Mouse (Mus musculus) intestine, embryonic 14.5 days (tissue): Measurements from ENCODE around the gene Pim1. TPM values are rescaled to one million over a fixed set of nuclear protein-coding genes. Genes with fewer than 3 reads are reported as not detected.
"Not testable (repeated sequence)": the region's sequence is repeated elsewhere in the genome, so short reads cannot be mapped to it uniquely, and the experiment has no call there.

Experiments
- ATAC-seq: fragments of 200-750 bp; cut with Nextera tagmentation; replicated peaks from 2 replicates; pipeline ENCODE4 v1.8.0; 2017; ENCODE audit warnings: low read depth, moderate number of reproducible peaks, moderate TSS enrichment, moderate library complexity; ENCODE audit not compliant: low FRiP score, low TSS enrichment
- DNase-seq: peaks from one replicate; pipeline ENCODE4 v3.0.0-alpha.2; 2018; ENCODE audit warnings: low spot score
- H3K27ac ChIP-seq: fragments of 300-500 bp; sonication (generic); 2 replicates; pipeline ENCODE4 v1.5.1; 2014; ENCODE audit warnings: low read depth, mild to moderate bottlenecking, control low read depth
- H3K27me3 ChIP-seq: fragments of 300-500 bp; sonication (generic); replicated peaks from 2 replicates; pipeline ENCODE4 v1.6.1; 2014; ENCODE audit warnings: low read length, control low read depth; ENCODE audit not compliant: control insufficient read depth, insufficient read depth
- H3K36me3 ChIP-seq: fragments of 300-500 bp; sonication (generic); 2 replicates; pipeline ENCODE4 v1.6.1; 2014; ENCODE audit warnings: low read length, control low read depth; ENCODE audit not compliant: control insufficient read depth, insufficient read depth
- H3K4me1 ChIP-seq: fragments of 300-500 bp; sonication (generic); replicated peaks from 2 replicates; pipeline ENCODE4 v1.6.1; 2014; ENCODE audit warnings: low read length, control low read depth, mixed read lengths; ENCODE audit not compliant: control insufficient read depth, insufficient read depth
- H3K4me2 ChIP-seq: fragments of 300-500 bp; sonication (generic); 2 replicates; pipeline ENCODE4 v1.6.1; 2014; ENCODE audit warnings: low read length
- H3K4me3 ChIP-seq: fragments of 300-500 bp; sonication (generic); 2 replicates; pipeline ENCODE4 v1.5.1; 2014; ENCODE audit warnings: low read depth, low read length, control low read depth, mixed read lengths
- H3K9ac ChIP-seq: fragments of 300-500 bp; sonication (generic); 2 replicates; pipeline ENCODE4 v1.6.1; 2014; ENCODE audit warnings: mild to moderate bottlenecking, low read length
- H3K9me3 ChIP-seq: fragments of 300-500 bp; sonication (generic); 2 replicates; pipeline ENCODE4 v1.6.1; 2016; ENCODE audit warnings: low read length, control low read depth; ENCODE audit not compliant: control insufficient read depth
- WGBS: fragments of 180-500 bp; shearing (Covaris S2); extraction: QIAGEN DNeasy Blood & Tissue Kit; methylation state at CpG from one replicate; pipeline ENCODE4 v1.1.7; 2014; 5-methylcytosine and 5-hydroxymethylcytosine counted together
- polyA plus RNA-seq: library from polyadenylated mRNA; unstranded; fragments of >200 nt; fragmentation: Nextera tagmentation; extraction: Ambion mirVana; gene quantifications from 2 replicates; pipeline ENCODE4 v1.2.1, GENCODE M21; 2014

Pim1 gene
- polyA plus RNA-seq, 1 experiment from 2014 or later, result 13.6 TPM

DNA sequence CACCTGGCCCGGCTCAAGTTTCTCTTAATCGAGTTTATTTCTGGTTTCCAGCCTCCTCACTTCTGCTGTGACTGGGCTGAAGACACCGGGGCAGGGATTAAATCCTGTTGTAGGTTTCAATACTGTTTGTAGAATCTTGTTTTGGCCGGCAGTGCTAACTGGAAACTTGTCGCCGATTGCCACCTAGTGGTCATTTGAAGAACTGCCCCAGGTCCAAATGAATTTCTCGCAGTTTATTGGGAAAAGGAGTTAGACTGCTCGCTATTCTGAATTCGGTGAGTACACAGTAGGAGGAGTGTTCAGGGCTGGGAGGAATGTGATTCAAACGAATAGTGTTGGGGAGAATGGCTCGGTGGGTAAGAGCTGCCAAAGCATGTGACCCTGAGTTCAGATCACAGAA is 23.9 kb downstream of the Pim1 start:
- WGBS, result 2% methylated on average over 11 of the region's 11 CpGs
- no peaks in the 10 kb centered on the region for H3K36me3 ChIP-seq
- DNase-seq, result peak; percentile 92
- H3K4me2 ChIP-seq, result peak overlapping the region; percentile 13; the same call in 1 of the 2 replicates
- H3K4me1 ChIP-seq, result no peaks in the 10 kb centered on the region
- ATAC-seq, result peak; percentile 57; the same call in 1 of the 2 replicates
- H3K27me3 ChIP-seq, result no peaks in the 10 kb centered on the region
- H3K9ac ChIP-seq, result no peak overlapping the region
- H3K27ac ChIP-seq, result no peak overlapping the region
- H3K9me3 ChIP-seq, result no peaks in the 10 kb centered on the region
- H3K4me3 ChIP-seq, result no peak overlapping the region

DNA sequence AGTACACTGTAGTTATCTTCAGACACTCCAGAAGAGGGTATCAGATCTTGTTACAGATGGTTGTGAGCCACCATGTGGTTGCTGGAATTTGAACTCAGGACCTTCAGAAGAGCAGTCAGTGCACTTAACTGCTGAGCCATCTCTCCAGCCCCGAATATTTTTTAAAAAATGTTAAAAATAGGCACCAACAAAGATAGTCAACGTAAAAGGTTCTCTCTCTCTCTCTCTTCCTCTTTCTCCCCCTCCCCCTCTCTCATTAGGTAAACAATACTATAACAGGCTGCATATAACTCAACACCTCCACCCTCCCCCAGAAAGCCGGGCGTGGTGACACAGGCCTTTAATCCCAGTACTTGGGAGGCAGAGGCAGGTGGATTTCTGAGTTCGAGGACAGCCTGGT is 28.1 kb downstream of the Pim1 start:
- H3K4me1 ChIP-seq, ATAC-seq, H3K36me3 ChIP-seq, H3K9ac ChIP-seq, H3K4me3 ChIP-seq, H3K27me3 ChIP-seq, H3K4me2 ChIP-seq, H3K27ac ChIP-seq, DNase-seq, H3K9me3 ChIP-seq: not testable (repeated sequence)
- WGBS, result 92% methylated on average over 5 of the region's 5 CpGs

GRCm38 (mm10) chr17:29519731-29520130 is 29.2 kb downstream of the Pim1 start:
- 0 out of 2 replicates have a peak, but pooled peaks have one; percentile 27 for ATAC-seq
- Histone ChIP-seq H3K4me3 (no peak overlapping the region), H3K36me3 (no peaks in the 10 kb centered on the region), H3K9me3 (no peaks in the 10 kb centered on the region), H3K4me1 (no peaks in the 10 kb centered on the region), H3K27ac (no peak overlapping the region), H3K4me2 (no peak overlapping the region), H3K27me3 (no peaks in the 10 kb centered on the region), H3K9ac (no peak overlapping the region)
- 71% methylated on average over 8 of the region's 8 CpGs for WGBS
- DNase-seq, result no peak

GRCm38 (mm10) chr17:29525613-29526012 is 35.1 kb downstream of the Pim1 start:
- WGBS, result 81% methylated on average over 2 of the region's 2 CpGs
- Histone ChIP-seq H3K4me2 (no peak overlapping the region), H3K4me1 (no peaks in the 10 kb centered on the region), H3K27ac (no peak overlapping the region), H3K27me3 (no peaks in the 10 kb centered on the region), H3K4me3 (no peak overlapping the region), H3K9ac (no peak overlapping the region), H3K9me3 (peaks cover 7% of the 10 kb centered on the region; the same call in 1 of the 2 replicates), H3K36me3 (no peaks in the 10 kb centered on the region)
- no peak for DNase-seq
- no peak for ATAC-seq

- whole genome bisulfite sequencing, result 77% methylated on average over 8 of the region's 8 CpGs
- no peak overlapping the region for H3K9ac ChIP-seq
- H3K27me3 ChIP-seq, result no peaks in the 10 kb centered on the region
- DNase-seq (no peak), ATAC-seq (no peak)
- H3K9me3 ChIP-seq, result peaks cover 7% of the 10 kb centered on the region; the same call in 1 of the 2 replicates
- no peak overlapping the region for H3K4me2 ChIP-seq
- no peaks in the 10 kb centered on the region for H3K4me1 ChIP-seq
- H3K27ac ChIP-seq, result no peak overlapping the region
- H3K36me3 ChIP-seq, result no peaks in the 10 kb centered on the region
- H3K4me3 ChIP-seq, result no peak overlapping the region
Measured at GRCm38 (mm10) chr17:29528568-29529187, 38.1 kb downstream of the Pim1 start.

DNA sequence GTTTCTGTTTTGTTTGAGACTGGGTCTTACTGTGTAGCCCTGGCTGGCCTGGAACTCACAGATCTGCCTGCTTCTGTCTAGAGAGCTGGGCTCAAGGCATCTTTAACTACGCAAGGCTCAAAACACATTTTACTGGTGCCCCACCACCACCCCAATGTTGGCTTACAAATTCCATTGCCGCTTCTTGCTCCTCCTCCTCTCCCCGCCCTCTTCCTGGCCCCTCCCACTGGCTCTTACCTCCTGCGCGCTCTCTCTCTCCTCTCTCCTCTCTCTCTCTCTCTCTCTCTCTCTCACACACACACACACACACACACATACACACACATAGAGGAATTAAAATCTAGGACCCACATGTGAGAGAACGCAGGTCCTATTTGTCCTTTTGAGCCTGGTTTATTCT is 40.0 kb downstream of the Pim1 start:
- WGBS, result 66% methylated on average over 6 of the region's 6 CpGs
- no peaks in the 10 kb centered on the region for H3K36me3 ChIP-seq
- peaks cover 7% of the 10 kb centered on the region; the same call in 1 of the 2 replicates for H3K9me3 ChIP-seq
- no peak overlapping the region for H3K27ac ChIP-seq
- no peaks in the 10 kb centered on the region for H3K4me1 ChIP-seq
- no peaks in the 10 kb centered on the region for H3K27me3 ChIP-seq
- no peak overlapping the region for H3K4me3 ChIP-seq
- no peak overlapping the region for H3K4me2 ChIP-seq
- no peak for ATAC-seq
- no peak for DNase-seq
- H3K9ac ChIP-seq, result no peak overlapping the region

GRCm38 (mm10) chr17:29531278-29531677 is 40.7 kb downstream of the Pim1 start:
- Histone ChIP-seq H3K36me3 (no peaks in the 10 kb centered on the region), H3K27me3 (no peaks in the 10 kb centered on the region), H3K9ac (no peak overlapping the region), H3K4me1 (no peaks in the 10 kb centered on the region), H3K4me2 (no peak overlapping the region), H3K27ac (no peak overlapping the region), H3K4me3 (no peak overlapping the region), H3K9me3 (no peaks in the 10 kb centered on the region)
- 78% methylated on average over 9 of the region's 9 CpGs for WGBS
- DNase-seq (no peak), ATAC-seq (no peak)

GRCm38 (mm10) chr17:29531757-29532384 is 41.3 kb downstream of the Pim1 start:
- Histone ChIP-seq H3K27me3 (no peaks in the 10 kb centered on the region), H3K9ac (no peak overlapping the region), H3K36me3 (no peaks in the 10 kb centered on the region), H3K9me3 (no peaks in the 10 kb centered on the region), H3K4me2 (no peak overlapping the region), H3K4me3 (no peak overlapping the region), H3K27ac (no peak overlapping the region), H3K4me1 (no peaks in the 10 kb centered on the region)
- ATAC-seq (no peak), DNase-seq (no peak)
- 62% methylated on average over 10 of the region's 10 CpGs for WGBS

DNA sequence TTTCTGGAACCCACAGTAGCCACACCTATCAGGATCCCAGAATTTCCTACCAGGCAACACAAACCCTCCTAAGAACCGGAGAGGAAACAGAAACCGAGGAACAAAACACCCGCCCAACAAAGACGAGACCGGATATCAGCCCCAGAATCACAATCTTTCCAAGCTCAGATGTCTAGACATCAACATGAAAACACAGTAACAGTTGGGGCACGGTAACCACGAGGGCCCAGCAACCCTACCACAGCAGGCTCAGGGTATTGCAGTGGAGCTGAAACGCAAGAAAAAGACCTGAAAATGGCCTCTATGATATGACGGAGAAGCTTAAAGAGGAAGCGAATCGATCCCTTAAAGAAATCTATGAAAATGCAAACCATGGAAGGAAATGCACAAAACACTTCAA is 43.3 kb downstream of the Pim1 start:
- no peak overlapping the region for H3K27ac ChIP-seq
- no peak overlapping the region for H3K9ac ChIP-seq
- WGBS, result 91% methylated on average over 11 of the region's 11 CpGs
- no peak for DNase-seq
- no peaks in the 10 kb centered on the region for H3K27me3 ChIP-seq
- H3K4me3 ChIP-seq, result no peak overlapping the region
- H3K4me2 ChIP-seq, result no peak overlapping the region
- no peaks in the 10 kb centered on the region for H3K36me3 ChIP-seq
- H3K9me3 ChIP-seq, result no peaks in the 10 kb centered on the region
- ATAC-seq, result no peak
- H3K4me1 ChIP-seq, result no peaks in the 10 kb centered on the region
